Mouse (Mus musculus): ENCODE results near the gene Polr2l. TPM values are rescaled to one million over a fixed set of nuclear protein-coding genes. Genes with fewer than 3 reads are reported as not detected.

Polr2l gene
- polyA plus RNA-seq, 1 experiment from 2014 or later = 73.3 TPM

- Histone ChIP-seq H3K9me3 (ENCODE audit: control insufficient read depth, low read length) (no peaks in the 10 kb centered on the region), H3K4me2 (ENCODE audit: low read depth, severe bottlenecking) (peak overlapping the region; percentile 47), H3K27me3 (ENCODE audit: control insufficient read depth, insufficient read depth, low read length) (peaks cover 48% of the 10 kb centered on the region), H3K9ac (ENCODE audit: low read length) (no peak overlapping the region), H3K4me1 (ENCODE audit: control insufficient read depth, insufficient read depth, low read length) (peaks cover 36% of the 10 kb centered on the region), H3K36me3 (ENCODE audit: control insufficient read depth, insufficient read depth, low read length) (no peaks in the 10 kb centered on the region), H3K27ac (replicated peaks; ENCODE audit: low read depth, low read length) (no peak overlapping the region), H3K4me3 (ENCODE audit: low read depth, low read length) (peak overlapping the region; percentile 10)
- ATAC-seq (ENCODE audit: insufficient number of reproducible peaks, low FRiP score, low TSS enrichment, low read depth) (no peak), DNase-seq (ENCODE audit: low spot score) (no peak)
- 24% methylated on average over 12 of the region's 12 CpGs for WGBS
These were observed 10.9 kb downstream of the Polr2l start for GRCm38 (mm10) chr7:141463824-141464602.

- peak overlapping the region; percentile 53 for H3K4me2 ChIP-seq (ENCODE audit: low read depth, severe bottlenecking)
- no peaks in the 10 kb centered on the region for H3K36me3 ChIP-seq (ENCODE audit: control insufficient read depth, insufficient read depth, low read length)
- peaks cover 48% of the 10 kb centered on the region for H3K27me3 ChIP-seq (ENCODE audit: control insufficient read depth, insufficient read depth, low read length)
- 3% methylated on average over 5 of the region's 5 CpGs for WGBS
- H3K4me3 ChIP-seq (ENCODE audit: low read depth, low read length) = peak overlapping the region; percentile 23; the same call in 1 of the 2 replicates
- no peaks in the 10 kb centered on the region for H3K9me3 ChIP-seq (ENCODE audit: control insufficient read depth, low read length)
- ATAC-seq (ENCODE audit: insufficient number of reproducible peaks, low FRiP score, low TSS enrichment, low read depth) (no peak), DNase-seq (ENCODE audit: low spot score) (peak; percentile 41)
- H3K4me1 ChIP-seq (ENCODE audit: control insufficient read depth, insufficient read depth, low read length) = peaks cover 25% of the 10 kb centered on the region
- H3K27ac ChIP-seq (replicated peaks; ENCODE audit: low read depth, low read length) = no peak overlapping the region
- H3K9ac ChIP-seq (ENCODE audit: low read length) = no peak overlapping the region
These were observed 12.6 kb downstream of the Polr2l start for GRCm38 (mm10) chr7:141462333-141462821.

- Histone ChIP-seq H3K27me3 (ENCODE audit: control insufficient read depth, insufficient read depth, low read length) (peaks cover 48% of the 10 kb centered on the region), H3K4me2 (ENCODE audit: low read depth, severe bottlenecking) (peak overlapping the region; percentile 53), H3K9me3 (ENCODE audit: control insufficient read depth, low read length) (no peaks in the 10 kb centered on the region), H3K9ac (ENCODE audit: low read length) (peak overlapping the region; percentile 36; the same call in 1 of the 2 replicates), H3K27ac (replicated peaks; ENCODE audit: low read depth, low read length) (no peak overlapping the region), H3K4me1 (ENCODE audit: control insufficient read depth, insufficient read depth, low read length) (peaks cover 20% of the 10 kb centered on the region), H3K36me3 (ENCODE audit: control insufficient read depth, insufficient read depth, low read length) (no peaks in the 10 kb centered on the region), H3K4me3 (ENCODE audit: low read depth, low read length) (peak overlapping the region; percentile 23)
- ATAC-seq (ENCODE audit: insufficient number of reproducible peaks, low FRiP score, low TSS enrichment, low read depth) (no peak), DNase-seq (ENCODE audit: low spot score) (no peak)
- 2% methylated on average over 40 of the region's 59 CpGs for WGBS
These were observed 13.2 kb downstream of the Polr2l start for GRCm38 (mm10) chr7:141461521-141462332.

- Histone ChIP-seq H3K27ac (replicated peaks; ENCODE audit: low read depth, low read length) (no peak within 1 kb of the TSS), H3K27me3 (ENCODE audit: control insufficient read depth, insufficient read depth, low read length) (peaks cover 48% of the 10 kb centered on the region), H3K4me2 (ENCODE audit: low read depth, severe bottlenecking) (peak within 1 kb of the TSS; percentile 53), H3K36me3 (ENCODE audit: control insufficient read depth, insufficient read depth, low read length) (no peaks in the 10 kb centered on the region), H3K4me3 (ENCODE audit: low read depth, low read length) (peak within 1 kb of the TSS; percentile 23), H3K9me3 (ENCODE audit: control insufficient read depth, low read length) (no peaks in the 10 kb centered on the region), H3K9ac (ENCODE audit: low read length) (peak within 1 kb of the TSS; percentile 36; the same call in 1 of the 2 replicates), H3K4me1 (ENCODE audit: control insufficient read depth, insufficient read depth, low read length) (peaks cover 27% of the 10 kb centered on the region)
- 71% methylated on average over 15 of the region's 15 CpGs for WGBS
- ATAC-seq (ENCODE audit: insufficient number of reproducible peaks, low FRiP score, low TSS enrichment, low read depth) (no peak), DNase-seq (ENCODE audit: low spot score) (no peak)
These were observed 14.4 kb downstream of the Polr2l start, which contains the start of gene Cracr2b for GRCm38 (mm10) chr7:141460391-141461113. Cracr2b (plus strand) TSS chr7:141461094.

GRCm38 (mm10) chr7:141460001-141460390 lies 14.9 kb downstream of the Polr2l start:
- H3K4me1 ChIP-seq (ENCODE audit: control insufficient read depth, insufficient read depth, low read length) = peaks cover 23% of the 10 kb centered on the region
- 71% methylated on average over 5 of the region's 5 CpGs for WGBS
- peaks cover 47% of the 10 kb centered on the region for H3K27me3 ChIP-seq (ENCODE audit: control insufficient read depth, insufficient read depth, low read length)
- H3K4me2 ChIP-seq (ENCODE audit: low read depth, severe bottlenecking) = no peak overlapping the region
- H3K4me3 ChIP-seq (ENCODE audit: low read depth, low read length) = no peak overlapping the region
- H3K27ac ChIP-seq (replicated peaks; ENCODE audit: low read depth, low read length) = no peak overlapping the region
- H3K9me3 ChIP-seq (ENCODE audit: control insufficient read depth, low read length) = no peaks in the 10 kb centered on the region
- DNase-seq (ENCODE audit: low spot score) (no peak), ATAC-seq (ENCODE audit: insufficient number of reproducible peaks, low FRiP score, low TSS enrichment, low read depth) (no peak)
- H3K9ac ChIP-seq (ENCODE audit: low read length) = no peak overlapping the region
- no peaks in the 10 kb centered on the region for H3K36me3 ChIP-seq (ENCODE audit: control insufficient read depth, insufficient read depth, low read length)

- peaks cover 23% of the 10 kb centered on the region for H3K4me1 ChIP-seq (ENCODE audit: control insufficient read depth, insufficient read depth, low read length)
- no peak for ATAC-seq (ENCODE audit: insufficient number of reproducible peaks, low FRiP score, low TSS enrichment, low read depth)
- H3K36me3 ChIP-seq (ENCODE audit: control insufficient read depth, insufficient read depth, low read length) = no peaks in the 10 kb centered on the region
- H3K27ac ChIP-seq (replicated peaks; ENCODE audit: low read depth, low read length) = no peak overlapping the region
- H3K4me2 ChIP-seq (ENCODE audit: low read depth, severe bottlenecking) = no peak overlapping the region
- no peak for DNase-seq (ENCODE audit: low spot score)
- no peak overlapping the region for H3K4me3 ChIP-seq (ENCODE audit: low read depth, low read length)
- WGBS = 90% methylated on average over 17 of the region's 17 CpGs
- H3K9me3 ChIP-seq (ENCODE audit: control insufficient read depth, low read length) = no peaks in the 10 kb centered on the region
- H3K9ac ChIP-seq (ENCODE audit: low read length) = no peak overlapping the region
- H3K27me3 ChIP-seq (ENCODE audit: control insufficient read depth, insufficient read depth, low read length) = peaks cover 41% of the 10 kb centered on the region
These were observed 15.6 kb downstream of the Polr2l start for GRCm38 (mm10) chr7:141459301-141459711.

GRCm38 (mm10) chr7:141458661-141459060 lies 16.3 kb downstream of the Polr2l start:
- no peak for DNase-seq (ENCODE audit: low spot score)
- WGBS = 89% methylated on average over 11 of the region's 11 CpGs
- Histone ChIP-seq H3K9ac (ENCODE audit: low read length) (no peak overlapping the region), H3K4me1 (ENCODE audit: control insufficient read depth, insufficient read depth, low read length) (peaks cover 23% of the 10 kb centered on the region), H3K27me3 (ENCODE audit: control insufficient read depth, insufficient read depth, low read length) (peaks cover 35% of the 10 kb centered on the region), H3K27ac (replicated peaks; ENCODE audit: low read depth, low read length) (no peak overlapping the region), H3K4me3 (ENCODE audit: low read depth, low read length) (no peak overlapping the region), H3K9me3 (ENCODE audit: control insufficient read depth, low read length) (no peaks in the 10 kb centered on the region), H3K36me3 (ENCODE audit: control insufficient read depth, insufficient read depth, low read length) (no peaks in the 10 kb centered on the region), H3K4me2 (ENCODE audit: low read depth, severe bottlenecking) (no peak overlapping the region)
- no peak for ATAC-seq (ENCODE audit: insufficient number of reproducible peaks, low FRiP score, low TSS enrichment, low read depth)

All from limb, embryonic 11.5 days (tissue).